ENCODE assay signal across 8 mouse cellular contexts in the genomic region with DNA sequence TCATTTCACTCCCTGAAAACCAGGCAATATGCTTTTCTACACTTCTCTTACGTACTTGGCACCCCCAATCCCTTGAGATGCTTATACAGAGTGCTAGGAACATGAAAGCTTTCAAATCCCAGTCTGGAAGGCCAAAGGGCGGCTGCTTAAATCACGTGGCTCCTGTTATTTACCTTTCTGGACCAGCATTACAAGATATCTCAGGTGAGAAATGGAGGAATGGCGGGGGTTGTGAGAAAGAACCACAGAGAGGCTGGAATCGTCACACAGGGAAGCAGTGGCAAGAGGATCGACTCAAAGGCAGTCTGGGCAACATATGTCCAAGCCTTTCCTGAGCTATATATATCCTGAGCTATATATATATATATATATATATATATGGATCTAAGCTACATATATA. TPM values are rescaled to one million over a fixed set of nuclear protein-coding genes. Genes with fewer than 3 reads are reported as not detected.
DNase-seq lines count a peak whose midpoint lies in the region; ATAC-seq and TF ChIP-seq lines count a peak whose summit lies in the region.

No protein-coding gene starts in this region.

- no peaks in the 10 kb centered on the region for H3K27me3 ChIP-seq in kidney, embryonic 16.5 days (ENCODE audit: insufficient read depth, low read length)
- H3K27me3 ChIP-seq in embryonic facial prominence, embryonic 12.5 days: no peaks in the 10 kb centered on the region
- no peaks in the 10 kb centered on the region for H3K27me3 ChIP-seq in limb, embryonic 12.5 days
- no peaks in the 10 kb centered on the region for H3K27me3 ChIP-seq in neural tube, embryonic 14.5 days (ENCODE audit: control insufficient read depth, insufficient read depth, low read length)
- no peaks in the 10 kb centered on the region for H3K27me3 ChIP-seq in thymus, adult 2 months (ENCODE audit: control insufficient read depth, insufficient read depth, low read length)

- peak overlapping the region; percentile 60 for H3K4me3 ChIP-seq in kidney, embryonic 16.5 days (ENCODE audit: low read length)
- peak overlapping the region; percentile 69 for H3K4me3 ChIP-seq in embryonic facial prominence, embryonic 12.5 days
- H3K4me3 ChIP-seq in limb, embryonic 12.5 days (replicated peaks): peak overlapping the region; percentile 70
- H3K4me3 ChIP-seq in neural tube, embryonic 14.5 days (ENCODE audit: low read depth, low read length): peak overlapping the region; percentile 63
- no peak overlapping the region; the same call in 1 of the 2 replicates for H3K4me3 ChIP-seq in thymus, adult 2 months (ENCODE audit: control insufficient read depth, insufficient read depth, low read length)

- peaks cover 12% of the 10 kb centered on the region; the same call in 1 of the 2 replicates for H3K36me3 ChIP-seq in kidney, embryonic 16.5 days (ENCODE audit: insufficient read depth, low read length)
- H3K36me3 ChIP-seq in embryonic facial prominence, embryonic 12.5 days: peaks cover 29% of the 10 kb centered on the region; the same call in 1 of the 2 replicates
- peaks cover 45% of the 10 kb centered on the region for H3K36me3 ChIP-seq in limb, embryonic 12.5 days
- H3K36me3 ChIP-seq in neural tube, embryonic 14.5 days (ENCODE audit: control insufficient read depth, insufficient read depth, low read length): peaks cover 5% of the 10 kb centered on the region
- H3K36me3 ChIP-seq in thymus, adult 2 months (ENCODE audit: control insufficient read depth, insufficient read depth, low read length): no peaks in the 10 kb centered on the region

- no peak for ATAC-seq in kidney, embryonic 16.5 days (ENCODE audit: low FRiP score, low TSS enrichment)
- no peak for ATAC-seq in embryonic facial prominence, embryonic 12.5 days (ENCODE audit: insufficient number of reproducible peaks, insufficient read depth, low FRiP score, low TSS enrichment)
- no peak for ATAC-seq in limb, embryonic 12.5 days (ENCODE audit: insufficient number of reproducible peaks, insufficient read depth, low FRiP score, low TSS enrichment, low read depth)
- no peak for ATAC-seq in neural tube, embryonic 14.5 days (ENCODE audit: low read depth)

- peaks cover 37% of the 10 kb centered on the region for H3K4me1 ChIP-seq in kidney, embryonic 16.5 days (ENCODE audit: insufficient read depth, low read length)
- H3K4me1 ChIP-seq in embryonic facial prominence, embryonic 12.5 days: peaks cover 24% of the 10 kb centered on the region
- H3K4me1 ChIP-seq in limb, embryonic 12.5 days (replicated peaks): peaks cover 33% of the 10 kb centered on the region
- peaks cover 15% of the 10 kb centered on the region for H3K4me1 ChIP-seq in neural tube, embryonic 14.5 days (ENCODE audit: control insufficient read depth, insufficient read depth, low read length)
- peaks cover 22% of the 10 kb centered on the region for H3K4me1 ChIP-seq in thymus, adult 2 months (replicated peaks; ENCODE audit: control insufficient read depth, insufficient read depth, low read length)

- no peaks in the 10 kb centered on the region for H3K9me3 ChIP-seq in kidney, embryonic 16.5 days (ENCODE audit: low read length)
- no peaks in the 10 kb centered on the region for H3K9me3 ChIP-seq in embryonic facial prominence, embryonic 12.5 days
- H3K9me3 ChIP-seq in limb, embryonic 12.5 days: no peaks in the 10 kb centered on the region
- H3K9me3 ChIP-seq in neural tube, embryonic 14.5 days (ENCODE audit: control insufficient read depth, low read length): no peaks in the 10 kb centered on the region

- no peak for DNase-seq in kidney, adult 9 months
- no peak for DNase-seq in thymus, adult 2 months
- DNase-seq in ovary, adult 18-20 months (ENCODE audit: low spot score): no peak
- DNase-seq in layer of hippocampus, postnatal 14 days (ENCODE audit: low spot score in 2 of 2): no peak

- no peak for TF ChIP-seq POLR2A in thymus, adult 2 months (IDR thresholded peaks at IDR 0.05; ENCODE audit: control insufficient read depth, extremely low read depth, insufficient read depth, low read length, poor library complexity)

- WGBS in kidney, embryonic 16.5 days: 34% methylated on average over 6 of the region's 6 CpGs
- WGBS in embryonic facial prominence, embryonic 12.5 days: 32% methylated on average over 6 of the region's 6 CpGs
- 27% methylated on average over 6 of the region's 6 CpGs for WGBS in limb, embryonic 12.5 days
- 42% methylated on average over 6 of the region's 6 CpGs for WGBS in neural tube, embryonic 14.5 days
- WGBS in thymus, adult 2 months: 60% methylated on average over 6 of the region's 6 CpGs

- TF ChIP-seq CTCF in thymus, adult 2 months (IDR thresholded peaks at IDR 0.05; ENCODE audit: borderline replicate concordance, control insufficient read depth, extremely low read depth, insufficient read depth, low read length, poor library complexity): no peak

- H3K27ac ChIP-seq in kidney, embryonic 16.5 days (ENCODE audit: low read length): peak overlapping the region; percentile 78
- no peak overlapping the region for H3K27ac ChIP-seq in embryonic facial prominence, embryonic 12.5 days
- H3K27ac ChIP-seq in limb, embryonic 12.5 days: peak overlapping the region; percentile 64; the same call in 1 of the 2 replicates
- no peak overlapping the region for H3K27ac ChIP-seq in neural tube, embryonic 14.5 days (ENCODE audit: low read depth, low read length)
- H3K27ac ChIP-seq in thymus, adult 2 months (ENCODE audit: control insufficient read depth, insufficient read depth, low read length): no peak overlapping the region

- H3K9ac ChIP-seq in kidney, embryonic 16.5 days (replicated peaks; ENCODE audit: low read length): peak overlapping the region; percentile 76
- H3K9ac ChIP-seq in embryonic facial prominence, embryonic 12.5 days: peak overlapping the region; percentile 78
- peak overlapping the region; percentile 82 for H3K9ac ChIP-seq in limb, embryonic 12.5 days (replicated peaks)
- peak overlapping the region; percentile 78 for H3K9ac ChIP-seq in neural tube, embryonic 14.5 days (replicated peaks; ENCODE audit: low read depth, low read length)

- peak overlapping the region; percentile 70 for H3K4me2 ChIP-seq in kidney, embryonic 16.5 days (replicated peaks; ENCODE audit: low read depth, low read length)
- H3K4me2 ChIP-seq in embryonic facial prominence, embryonic 12.5 days (replicated peaks): peak overlapping the region; percentile 67
- peak overlapping the region; percentile 82 for H3K4me2 ChIP-seq in limb, embryonic 12.5 days
- peak overlapping the region; percentile 51 for H3K4me2 ChIP-seq in neural tube, embryonic 14.5 days (ENCODE audit: low read depth, low read length)

RNA-seq across cellular contexts. Expression of gene D17H6S53E, which starts 0.6 kb away (rescaled TPM):
- polyA plus RNA-seq in kidney, embryonic 16.5 days (2015; fragmentation: Nextera tagmentation; extraction: Ambion mirVana): 8.5 and 12.0 TPM in 2 replicates
- 9.3 and 10.7 TPM in 2 replicates for polyA plus RNA-seq in embryonic facial prominence, embryonic 12.5 days (2016; fragmentation: Nextera tagmentation; extraction: Ambion mirVana)
- polyA plus RNA-seq in limb, embryonic 12.5 days (2016; fragmentation: Nextera tagmentation; extraction: Ambion mirVana): 7.1 and 10.1 TPM in 2 replicates
- 8.1 and 9.7 TPM in 2 replicates for polyA plus RNA-seq in neural tube, embryonic 14.5 days (2014; fragmentation: Nextera tagmentation; extraction: Ambion mirVana)
- polyA plus RNA-seq in thymus, adult 2 months (2012; rRNA removed): 12.9 and 16.0 TPM in 2 replicates
- 10 to 100 TPM; 20.8 to 26.1 TPM for total RNA-seq in layer of hippocampus, postnatal 14 days (2021)

RNA-seq across cellular contexts. Expression of gene Csnk2b, which starts 3.7 kb away (rescaled TPM):
- 293 and 308 TPM in 2 replicates for polyA plus RNA-seq in kidney, embryonic 16.5 days (2015; fragmentation: Nextera tagmentation; extraction: Ambion mirVana)
- polyA plus RNA-seq in embryonic facial prominence, embryonic 12.5 days (2016; fragmentation: Nextera tagmentation; extraction: Ambion mirVana): 254 and 259 TPM in 2 replicates
- polyA plus RNA-seq in limb, embryonic 12.5 days (2016; fragmentation: Nextera tagmentation; extraction: Ambion mirVana): 266 and 270 TPM in 2 replicates
- 361 and 363 TPM in 2 replicates for polyA plus RNA-seq in neural tube, embryonic 14.5 days (2014; fragmentation: Nextera tagmentation; extraction: Ambion mirVana)
- polyA plus RNA-seq in thymus, adult 2 months (2012; rRNA removed): 500 and 515 TPM in 2 replicates
- 100 to 1,000 TPM; 174 to 179 TPM for total RNA-seq in layer of hippocampus, postnatal 14 days (2021)

RNA-seq across cellular contexts. Expression of gene Gpank1, which starts 4.3 kb away (rescaled TPM):
- polyA plus RNA-seq in kidney, embryonic 16.5 days (2015; fragmentation: Nextera tagmentation; extraction: Ambion mirVana): 22.3 and 23.7 TPM in 2 replicates
- polyA plus RNA-seq in embryonic facial prominence, embryonic 12.5 days (2016; fragmentation: Nextera tagmentation; extraction: Ambion mirVana): 22.4 and 25.5 TPM in 2 replicates
- 22.4 and 23.7 TPM in 2 replicates for polyA plus RNA-seq in limb, embryonic 12.5 days (2016; fragmentation: Nextera tagmentation; extraction: Ambion mirVana)
- 22.2 and 23.7 TPM in 2 replicates for polyA plus RNA-seq in neural tube, embryonic 14.5 days (2014; fragmentation: Nextera tagmentation; extraction: Ambion mirVana)
- polyA plus RNA-seq in thymus, adult 2 months (2012; rRNA removed): 35.2 and 37.8 TPM in 2 replicates
- 10 to 100 TPM; 10.2 to 13.2 TPM for total RNA-seq in layer of hippocampus, postnatal 14 days (2021)

RNA-seq across cellular contexts. Expression of gene Apom, which starts 6.3 kb away (rescaled TPM):
- 22.2 and 27.5 TPM in 2 replicates for polyA plus RNA-seq in kidney, embryonic 16.5 days (2015; fragmentation: Nextera tagmentation; extraction: Ambion mirVana)
- 0.46 and 0.49 TPM in 2 replicates for polyA plus RNA-seq in embryonic facial prominence, embryonic 12.5 days (2016; fragmentation: Nextera tagmentation; extraction: Ambion mirVana)
- polyA plus RNA-seq in limb, embryonic 12.5 days (2016; fragmentation: Nextera tagmentation; extraction: Ambion mirVana): 0.61 and 0.70 TPM in 2 replicates
- 0.75 and 0.89 TPM in 2 replicates for polyA plus RNA-seq in neural tube, embryonic 14.5 days (2014; fragmentation: Nextera tagmentation; extraction: Ambion mirVana)
- polyA plus RNA-seq in thymus, adult 2 months (2012; rRNA removed): 0.55 and 0.85 TPM in 2 replicates
- not detected for total RNA-seq in layer of hippocampus, postnatal 14 days (2021)

RNA-seq across cellular contexts. Expression of gene Bag6, which starts 9.4 kb away (rescaled TPM):
- polyA plus RNA-seq in kidney, embryonic 16.5 days (2015; fragmentation: Nextera tagmentation; extraction: Ambion mirVana): 56.4 TPM in 2 replicates
- 73.3 and 74.0 TPM in 2 replicates for polyA plus RNA-seq in embryonic facial prominence, embryonic 12.5 days (2016; fragmentation: Nextera tagmentation; extraction: Ambion mirVana)
- 70.4 TPM in 2 replicates for polyA plus RNA-seq in limb, embryonic 12.5 days (2016; fragmentation: Nextera tagmentation; extraction: Ambion mirVana)
- polyA plus RNA-seq in neural tube, embryonic 14.5 days (2014; fragmentation: Nextera tagmentation; extraction: Ambion mirVana): 88.3 and 102 TPM in 2 replicates
- polyA plus RNA-seq in thymus, adult 2 months (2012; rRNA removed): 411 TPM in 2 replicates
- total RNA-seq in layer of hippocampus, postnatal 14 days (2021): 100 to 1,000 TPM; 289 TPM

Comparison
In these comparisons a context has a peak if more than half of its experiments do, and no peak if none do; other contexts are left out.
1. H3K27ac ChIP-seq: peak in kidney, embryonic 16.5 days (single experiment) and limb, embryonic 12.5 days (single experiment); none in embryonic facial prominence, embryonic 12.5 days (single experiment), neural tube, embryonic 14.5 days (single experiment) and thymus, adult 2 months (single experiment).
2. Peak in every context shown above with its lines, with median percentiles within 50 percentile points of each other: H3K4me2 ChIP-seq and H3K9ac ChIP-seq.